Mouse (Mus musculus): ENCODE results near the gene Otulin.

- TF ChIP-seq POLR2A (IDR thresholded peaks at IDR 0.05; ENCODE audit: insufficient read depth, low read depth, low read length) (no peak), CTCF (IDR thresholded peaks at IDR 0.05) (no peak), EP300 (IDR thresholded peaks at IDR 0.05; ENCODE audit: insufficient read depth, low read depth, low read length) (no peak)
Observed at GRCm38 (mm10) chr15:27674041-27674440, 43.5 kb upstream of the Otulin start.

Data from heart, adult 2 months (tissue).